Mouse (Mus musculus): ENCODE results near the gene Zbtb39.
A peak's percentile ranks its signal among the peaks of the same experiment; 100 is the strongest.

The Zbtb39 gene

DNA sequence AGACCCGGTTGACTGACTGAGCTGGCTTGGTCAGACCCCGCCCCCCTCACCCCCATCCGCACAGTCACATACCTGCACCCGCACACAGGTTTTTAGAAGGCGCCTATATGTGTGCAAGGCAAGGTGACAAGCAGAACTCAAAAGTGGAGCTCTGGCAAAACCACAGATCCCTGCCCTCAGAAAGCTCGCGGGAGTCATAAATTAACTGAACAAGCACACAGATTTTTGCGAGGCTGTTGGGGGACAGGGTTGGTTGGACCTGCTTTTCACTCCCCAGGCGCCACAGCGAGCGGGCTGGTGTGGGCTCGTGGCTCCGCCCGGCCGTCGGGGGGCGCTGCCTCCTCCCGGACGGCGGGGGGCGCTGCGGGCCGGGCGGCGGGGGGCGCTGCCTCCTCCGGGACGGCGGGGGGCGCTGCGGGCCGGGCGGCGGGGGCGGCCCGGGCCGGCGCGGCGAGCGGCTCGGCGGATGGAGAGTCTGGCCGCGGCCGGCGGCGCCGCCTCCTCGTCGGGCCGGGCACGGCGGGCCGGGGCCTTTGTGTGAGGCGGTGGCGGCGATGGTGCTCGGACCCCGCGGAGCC, at the start of gene Zbtb39:
Gene Zbtb39 (plus strand): TSS at position 456 of the 578 bp plus-strand sequence.
- DNase-seq, result peak; percentile 98

DNA sequence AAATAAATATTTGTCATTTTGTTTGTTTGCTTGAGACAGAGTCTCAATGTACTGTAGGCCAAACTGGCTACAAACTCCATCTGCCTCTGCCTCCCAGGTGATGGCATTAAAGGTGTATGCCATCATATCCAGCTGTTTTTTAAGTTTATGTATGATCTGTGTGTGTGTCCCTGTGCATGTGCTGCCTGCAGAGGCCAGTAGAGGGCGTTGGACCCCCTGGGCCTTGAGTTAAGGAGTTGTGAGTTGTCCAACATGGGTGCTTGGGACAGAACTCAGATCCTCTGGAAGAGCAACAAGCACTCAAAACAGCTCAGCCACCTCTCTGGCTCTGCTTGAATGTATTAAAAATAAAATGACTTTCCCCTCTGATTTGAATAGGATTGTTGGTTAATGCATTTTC, 48.3 kb upstream of the Zbtb39 start:
- DNase-seq, result no peak

DNA sequence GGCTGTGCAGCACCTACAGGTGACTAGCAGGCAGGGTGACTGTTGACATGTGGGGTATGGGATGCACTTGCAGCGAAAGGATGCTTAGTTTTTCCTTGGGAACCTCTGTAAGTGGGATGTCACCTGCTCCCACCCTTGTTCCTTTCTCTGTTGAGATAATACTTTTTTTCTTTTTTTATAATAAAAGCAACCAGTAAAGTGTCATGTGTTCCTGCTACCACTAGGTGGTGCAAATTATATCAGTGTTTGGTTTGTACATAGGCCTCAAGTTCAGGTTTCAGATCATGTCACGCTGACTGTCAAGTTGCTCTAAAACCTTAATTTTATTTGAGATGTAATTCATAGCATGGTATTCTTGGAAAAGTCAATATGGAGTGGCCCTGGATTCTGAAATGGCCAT, 44.7 kb upstream of the Zbtb39 start:
- no peak for DNase-seq

DNA sequence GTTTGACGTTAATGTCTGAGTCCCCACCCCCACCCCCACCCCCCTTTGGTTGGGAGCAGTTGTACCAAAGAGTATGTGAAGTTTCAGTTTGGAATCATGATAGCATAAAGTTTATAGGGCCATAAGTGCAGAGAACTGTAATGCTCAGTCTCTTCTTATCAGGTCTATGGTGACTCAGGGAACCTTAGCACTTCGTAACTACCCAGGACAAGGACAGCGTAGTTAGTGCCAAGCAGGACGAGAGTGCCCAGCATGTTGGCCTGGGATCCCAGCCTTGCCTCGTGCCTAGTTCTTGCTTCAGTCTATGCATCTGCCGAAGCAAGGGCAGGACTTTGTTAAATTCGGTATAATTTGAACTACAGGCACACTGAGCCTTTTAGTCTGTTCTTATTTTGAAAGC, 43.6 kb upstream of the Zbtb39 start:
- DNase-seq, result no peak

DNA sequence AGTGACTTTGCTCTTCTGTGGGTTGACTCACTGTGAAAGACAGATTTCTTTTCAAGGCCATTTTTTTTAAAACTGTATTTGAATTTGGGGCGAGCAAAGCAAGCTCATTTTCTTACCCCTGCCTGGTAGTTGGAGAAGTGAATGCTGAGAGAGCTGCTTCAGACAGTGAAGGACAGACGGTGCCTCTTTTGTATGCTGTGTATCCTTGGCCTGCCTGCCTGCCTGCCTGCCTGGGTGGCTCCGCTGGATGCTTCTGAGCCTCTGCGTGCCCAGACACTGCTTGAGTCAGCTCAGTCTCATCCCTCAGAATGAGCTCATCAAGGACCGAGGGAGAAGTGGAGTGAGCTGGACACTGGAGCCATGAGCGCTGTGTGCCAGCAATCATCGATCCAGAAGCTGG, 40.4 kb upstream of the Zbtb39 start:
- DNase-seq, result no peak

DNA sequence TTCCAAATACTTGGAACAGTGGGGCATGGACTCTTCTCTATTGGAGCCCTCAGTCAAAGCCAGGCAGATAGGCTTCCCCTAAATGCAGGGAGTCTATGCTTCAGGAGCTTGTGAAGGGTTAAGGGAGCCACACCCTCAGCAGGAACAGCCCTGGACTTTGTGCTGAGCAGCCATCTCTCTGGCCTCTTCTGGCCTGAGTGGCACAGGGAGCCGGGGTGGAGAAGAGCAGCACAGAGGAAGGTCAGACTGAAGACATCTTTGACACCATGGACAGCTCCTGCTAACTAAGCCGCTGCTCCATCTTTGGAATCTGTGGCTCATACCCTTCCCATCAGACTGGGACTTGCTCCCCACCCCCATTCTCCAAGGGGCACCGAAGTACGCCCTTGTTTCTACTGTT, 36.0 kb upstream of the Zbtb39 start:
- no peak for DNase-seq

DNA sequence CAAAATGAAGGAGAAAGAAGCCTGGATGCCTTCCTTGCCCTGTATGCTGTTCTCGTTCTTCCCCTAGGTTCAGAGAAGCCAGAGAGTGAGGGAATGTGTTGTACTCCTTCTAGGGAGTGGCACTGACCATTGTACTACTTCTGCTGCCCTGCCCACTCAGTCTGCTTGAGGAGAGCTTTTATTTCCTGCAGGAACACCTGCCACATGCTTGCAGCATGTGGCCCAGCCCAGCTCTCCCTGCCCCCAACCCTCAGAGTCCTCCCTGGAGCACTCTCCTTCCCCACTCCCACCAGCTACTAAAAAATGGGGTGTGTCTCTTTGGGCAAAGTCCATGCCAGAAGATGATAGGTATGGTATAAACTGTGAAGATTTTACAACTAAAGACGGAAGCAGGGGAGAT, 35.0 kb upstream of the Zbtb39 start:
- DNase-seq, result no peak

DNA sequence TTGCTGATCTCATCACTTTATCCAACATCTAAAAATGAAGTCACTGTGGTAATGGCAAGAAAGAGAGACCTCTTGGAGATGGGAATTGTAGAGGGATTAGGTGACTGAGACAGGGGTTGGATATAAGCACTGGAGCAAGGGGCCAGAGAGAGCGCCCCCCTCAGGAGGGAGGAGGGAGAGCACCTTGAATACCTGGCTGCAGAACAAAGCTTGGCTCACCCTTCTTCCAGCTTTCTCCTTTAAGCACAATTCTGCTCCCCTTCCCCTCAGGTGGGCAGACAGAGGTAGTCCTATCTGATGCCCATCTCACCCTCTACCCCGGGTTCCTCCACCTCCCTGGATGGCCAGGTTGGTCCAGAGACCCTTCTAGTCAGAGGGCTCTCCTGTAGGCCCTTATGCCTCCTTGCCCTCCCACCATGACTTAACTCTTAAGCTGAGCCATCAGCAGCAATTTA, 34.5 kb upstream of the Zbtb39 start, which contains the start of gene Myo1a:
Gene Myo1a (plus strand): TSS at position 405 of the 455 bp plus-strand sequence.
- DNase-seq, result no peak

DNA sequence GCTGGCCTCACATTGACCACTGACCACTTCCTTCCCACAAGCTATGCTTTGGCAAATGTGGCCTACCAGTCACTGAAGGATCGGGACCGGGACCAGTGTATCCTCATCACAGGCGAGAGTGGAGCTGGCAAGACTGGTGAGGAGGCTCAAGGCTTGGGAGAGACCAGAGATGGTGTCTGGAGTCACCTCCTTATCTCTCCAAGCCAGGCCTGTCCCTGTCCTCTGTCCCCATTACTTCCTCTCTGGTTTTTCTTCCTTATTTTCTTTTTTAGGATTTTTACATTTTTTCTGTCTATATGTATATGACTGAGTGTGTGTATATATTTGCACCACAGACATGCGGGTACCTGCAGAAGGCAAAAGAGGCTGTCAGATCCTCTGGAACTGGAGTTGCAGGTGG, 33.6 kb upstream of the Zbtb39 start:
- DNase-seq, result no peak

DNA sequence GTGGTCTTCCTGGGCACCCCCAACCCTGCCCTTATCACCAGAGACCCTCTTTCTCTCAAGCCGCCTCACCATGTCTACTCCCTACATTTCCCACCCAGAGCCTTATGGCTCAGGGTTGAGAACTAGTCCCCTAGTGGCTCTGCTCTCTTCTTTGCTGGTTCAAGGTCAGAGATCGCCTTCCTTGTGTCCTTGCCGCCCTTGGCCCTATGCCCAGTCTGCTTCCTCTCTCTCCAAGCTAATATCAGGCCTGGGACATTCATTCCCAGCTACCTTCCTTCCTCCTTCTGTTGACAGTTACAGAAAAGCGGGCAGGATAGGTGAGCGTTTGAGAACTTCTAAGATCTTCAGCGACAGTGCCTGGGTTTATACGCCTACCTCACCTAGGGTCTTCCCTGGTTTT, 31.6 kb upstream of the Zbtb39 start:
- DNase-seq, result no peak

DNA sequence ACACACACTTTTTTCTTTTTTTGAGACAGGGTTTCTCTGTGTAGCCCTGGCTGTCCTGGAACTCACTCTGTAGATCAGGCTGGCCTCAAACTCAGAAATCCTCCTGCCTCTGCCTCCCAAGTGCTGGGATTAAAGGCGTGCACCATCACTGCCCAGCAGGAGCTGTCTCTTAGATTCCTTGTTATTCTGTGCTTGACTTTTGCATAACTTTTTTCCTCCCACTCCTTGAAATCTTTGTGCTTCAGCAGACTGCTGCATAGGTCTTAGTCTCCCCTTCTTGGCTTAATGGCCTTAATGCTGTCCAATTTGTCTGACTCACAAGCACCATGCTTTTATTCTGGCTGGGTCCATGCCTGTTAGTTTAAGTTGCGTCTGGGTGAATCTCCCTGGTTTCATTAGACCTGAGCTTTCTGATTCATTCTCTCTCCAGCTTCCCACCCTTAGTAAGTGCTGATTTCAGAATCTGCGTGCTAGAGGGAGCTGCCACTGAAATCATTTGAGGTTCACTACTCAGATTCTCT, 30.4 kb upstream of the Zbtb39 start:
- no peak for DNase-seq

DNA sequence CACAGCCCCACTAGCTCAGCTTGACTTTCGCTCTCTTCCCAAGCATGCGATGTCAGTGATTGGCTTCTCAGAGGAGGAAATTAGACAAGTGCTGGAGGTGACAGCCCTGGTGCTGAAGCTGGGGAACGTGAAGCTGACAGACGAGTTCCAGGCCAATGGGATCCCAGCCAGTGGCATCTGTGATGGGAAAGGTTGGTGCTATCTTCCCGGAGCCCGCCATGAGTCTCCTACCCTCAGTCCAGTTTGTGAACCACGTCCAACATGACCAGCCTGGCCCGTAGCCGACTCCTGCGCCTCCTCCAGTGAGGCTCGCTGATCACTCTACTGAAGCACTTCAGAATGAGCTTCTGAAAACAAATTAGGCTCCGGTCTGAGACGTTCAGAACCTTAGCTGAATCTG, 29.0 kb upstream of the Zbtb39 start:
- DNase-seq, result no peak

DNA sequence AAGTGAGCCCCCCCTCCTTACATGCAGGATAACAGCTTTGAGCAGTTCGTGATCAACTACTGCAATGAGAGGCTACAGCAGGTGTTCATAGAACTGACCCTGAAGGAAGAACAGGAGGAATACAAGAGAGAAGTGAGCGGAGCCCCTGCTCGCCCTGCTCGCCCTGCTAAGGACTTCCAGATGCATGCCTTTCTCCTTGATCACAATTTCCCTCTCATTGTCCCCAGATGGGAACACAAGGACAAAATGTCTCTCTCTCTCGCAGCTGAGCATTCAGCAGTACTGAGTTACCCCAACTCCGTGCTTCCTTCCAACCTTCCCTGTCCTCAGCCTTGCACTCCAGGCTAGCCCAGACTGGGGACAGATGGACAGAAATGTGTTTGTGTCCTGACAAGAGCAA, 26.6 kb upstream of the Zbtb39 start:
- no peak for DNase-seq

DNA sequence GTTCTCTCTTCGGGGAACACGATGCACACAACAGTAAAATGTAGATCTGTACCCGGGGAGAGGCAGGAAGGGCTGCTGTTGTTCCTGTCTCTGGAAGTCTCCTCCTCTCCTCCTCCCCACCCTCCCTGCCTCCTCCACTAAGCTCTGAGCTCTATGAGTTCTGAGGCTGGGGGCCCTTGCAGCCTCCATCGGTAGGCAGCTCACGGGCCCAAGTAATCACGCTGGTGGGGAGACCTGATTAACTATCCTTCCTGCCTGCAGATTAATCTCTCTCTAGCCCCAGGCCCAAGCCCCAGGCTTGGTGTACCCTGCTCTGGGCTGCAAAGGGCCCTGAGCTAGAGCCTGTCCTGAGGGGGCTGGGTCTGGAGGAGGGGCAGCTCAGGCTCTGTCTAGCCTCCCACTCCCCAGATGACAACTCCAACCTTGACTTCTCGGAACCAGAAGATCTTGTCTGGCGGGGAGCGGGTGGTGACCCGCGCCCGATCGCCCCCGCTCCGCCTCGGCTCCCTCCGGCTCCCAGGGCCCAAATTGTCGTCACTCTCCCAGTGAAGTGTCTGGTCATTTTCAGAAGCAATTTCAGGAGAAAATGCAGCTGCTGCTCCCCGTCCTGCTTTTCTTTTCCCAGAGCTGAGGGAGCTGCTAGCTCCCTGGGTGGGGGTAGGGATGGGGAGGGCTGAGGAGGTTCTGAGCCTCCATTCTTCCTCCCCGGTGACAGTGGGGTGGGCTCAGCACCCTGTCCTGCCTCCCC, 17.5 kb upstream of the Zbtb39 start:
- peak; percentile 95 for DNase-seq

DNA sequence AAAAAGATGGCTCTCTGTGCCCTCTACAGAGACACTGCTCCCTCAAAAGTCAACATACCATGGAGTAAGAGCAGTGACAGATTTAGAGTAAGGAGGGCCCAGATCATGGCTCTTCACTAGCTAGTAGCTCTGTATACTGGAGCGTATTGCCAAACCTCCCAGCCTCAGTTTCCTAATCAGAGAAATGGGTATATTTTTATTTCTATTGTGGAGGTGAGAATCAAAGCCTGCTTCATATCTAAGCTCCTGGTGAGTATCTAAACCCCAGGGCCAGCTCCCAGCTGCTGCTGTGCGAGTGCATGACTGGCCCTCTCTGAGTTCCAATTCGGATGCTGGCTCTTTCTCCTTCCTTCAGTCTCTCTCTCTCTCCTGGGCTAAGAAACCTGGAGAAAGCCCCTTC, 15.2 kb upstream of the Zbtb39 start, which contains the start of gene Tac2:
Gene Tac2 (plus strand): TSS at position 301 of the 400 bp plus-strand sequence.
- no peak for DNase-seq

DNA sequence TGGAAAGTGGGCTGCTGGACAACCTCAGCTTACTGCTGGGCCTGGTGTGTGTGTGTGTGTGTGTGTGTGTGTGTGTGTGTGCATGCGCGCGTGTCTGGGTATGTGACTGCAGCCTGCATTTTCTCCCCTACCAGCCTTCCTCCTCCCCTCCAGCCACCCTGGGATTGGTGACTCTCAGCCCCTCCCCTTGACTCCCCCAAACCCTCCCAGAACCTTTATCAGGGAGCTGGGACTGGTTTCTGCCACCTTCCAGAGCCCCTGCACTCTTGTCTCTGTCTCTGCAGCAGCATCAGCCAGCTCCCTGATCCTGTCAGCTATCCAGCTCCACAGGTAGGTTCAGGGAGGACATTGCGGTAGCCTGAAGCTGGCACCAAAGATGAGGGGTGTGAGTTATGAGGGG, 14.2 kb upstream of the Zbtb39 start:
- DNase-seq, result no peak

DNA sequence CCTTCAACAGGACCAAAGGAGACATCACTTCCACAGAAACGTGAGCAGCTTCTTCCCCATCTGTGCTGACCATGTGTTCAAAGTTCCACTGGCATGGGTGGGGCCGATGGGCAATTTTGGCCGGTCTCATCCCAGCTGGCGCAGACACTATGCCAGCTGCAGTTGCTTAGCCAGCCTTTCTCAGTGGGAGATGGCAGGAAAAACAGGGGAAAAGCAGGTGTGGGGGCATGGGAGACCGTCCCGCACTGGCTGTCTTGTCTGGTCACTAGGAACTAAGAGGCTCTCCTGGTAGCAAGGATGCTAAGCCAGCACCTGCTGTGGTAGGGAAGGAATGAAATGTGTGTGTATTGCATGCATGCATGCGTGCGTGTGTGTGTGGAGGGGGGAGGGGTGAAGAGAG, 10.9 kb upstream of the Zbtb39 start:
- no peak for DNase-seq

DNA sequence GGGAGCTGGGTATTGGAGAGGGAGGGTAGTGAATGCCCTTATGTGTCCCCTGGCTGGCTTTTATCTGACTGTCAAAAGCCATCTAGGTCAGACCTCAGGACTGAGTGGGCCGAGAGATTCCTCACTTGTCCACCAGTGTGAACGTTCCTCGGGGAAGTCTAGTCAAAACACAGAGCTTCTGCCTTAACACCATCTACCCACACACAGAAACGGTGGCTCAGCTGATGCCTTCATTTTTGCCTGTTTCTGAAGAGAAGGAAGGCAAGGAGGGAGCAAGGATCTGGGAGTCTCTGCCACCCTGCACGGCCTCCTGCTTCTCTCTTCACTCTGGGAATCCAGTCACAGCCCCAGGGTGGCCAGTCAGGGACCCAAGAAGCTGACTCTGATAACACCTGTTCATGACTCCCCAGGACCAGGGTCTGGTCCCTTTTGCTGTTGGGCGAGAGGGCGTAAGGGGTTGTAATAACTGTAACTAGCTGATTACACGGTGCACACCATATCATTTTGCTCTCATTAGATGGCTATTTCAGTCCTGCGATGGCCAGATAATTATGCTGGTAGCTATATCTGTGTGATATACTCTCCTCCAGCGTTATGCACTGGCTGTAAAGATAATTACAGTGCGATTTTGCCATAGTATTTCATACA, 8.9 kb upstream of the Zbtb39 start:
- no peak for DNase-seq

DNA sequence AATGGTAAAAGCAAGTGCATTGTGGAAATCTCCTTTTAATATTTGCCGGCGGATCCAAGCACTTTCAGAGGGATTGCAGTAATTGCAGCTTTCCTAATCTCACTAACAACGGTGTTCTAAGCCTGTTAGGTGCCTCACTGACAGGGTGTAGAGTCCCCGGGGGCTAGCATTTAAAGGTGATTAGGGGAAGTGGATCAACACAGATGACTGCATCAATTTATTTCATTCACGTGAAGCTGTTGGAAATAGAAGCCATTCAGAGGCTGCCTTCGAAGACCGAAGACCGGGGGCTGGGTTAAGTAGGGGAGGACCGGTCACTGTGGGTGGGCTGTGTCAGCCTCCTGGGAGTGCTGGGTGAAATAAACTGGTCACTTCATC, 8.4 kb upstream of the Zbtb39 start:
- DNase-seq, result no peak

DNA sequence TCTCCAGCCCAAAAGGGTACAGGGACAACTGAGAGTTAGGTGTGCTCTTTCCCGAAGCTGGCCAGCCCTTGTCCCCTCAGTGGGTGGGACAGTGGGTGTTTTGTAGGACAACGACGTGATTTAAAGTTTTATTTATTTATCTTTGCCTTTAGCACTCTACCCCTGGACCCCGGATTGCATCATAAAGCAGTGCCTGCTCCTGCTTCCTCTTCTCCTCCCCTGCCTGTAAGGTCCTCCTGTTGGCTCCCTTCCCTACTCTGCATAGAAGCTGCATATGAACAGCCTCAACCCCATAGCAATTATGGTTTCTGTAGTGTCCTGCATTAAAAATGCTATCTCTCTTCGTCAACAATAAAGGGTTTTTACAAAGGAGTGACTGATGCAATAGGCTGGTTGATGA, 7.9 kb upstream of the Zbtb39 start:
- DNase-seq, result no peak

DNA sequence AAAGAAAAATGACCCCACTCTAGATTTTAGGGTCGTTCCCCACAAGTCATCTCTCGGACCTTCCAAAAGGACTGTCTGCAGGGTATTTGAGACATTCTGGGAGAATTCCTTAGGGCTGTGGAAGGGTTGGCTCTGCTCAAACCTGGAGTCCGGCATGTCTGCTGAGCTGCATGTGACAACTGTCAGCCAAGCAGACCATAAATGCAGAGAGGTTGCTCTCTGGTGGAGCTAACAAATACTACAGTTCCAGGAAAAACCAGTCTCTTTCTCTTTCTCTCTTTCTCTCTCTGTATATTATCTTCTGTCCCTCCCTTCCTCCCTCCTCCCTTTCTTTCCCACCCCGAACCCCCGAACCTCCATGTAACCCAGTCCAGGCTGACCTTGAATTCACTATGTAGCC, 4.9 kb upstream of the Zbtb39 start:
- no peak for DNase-seq

DNA sequence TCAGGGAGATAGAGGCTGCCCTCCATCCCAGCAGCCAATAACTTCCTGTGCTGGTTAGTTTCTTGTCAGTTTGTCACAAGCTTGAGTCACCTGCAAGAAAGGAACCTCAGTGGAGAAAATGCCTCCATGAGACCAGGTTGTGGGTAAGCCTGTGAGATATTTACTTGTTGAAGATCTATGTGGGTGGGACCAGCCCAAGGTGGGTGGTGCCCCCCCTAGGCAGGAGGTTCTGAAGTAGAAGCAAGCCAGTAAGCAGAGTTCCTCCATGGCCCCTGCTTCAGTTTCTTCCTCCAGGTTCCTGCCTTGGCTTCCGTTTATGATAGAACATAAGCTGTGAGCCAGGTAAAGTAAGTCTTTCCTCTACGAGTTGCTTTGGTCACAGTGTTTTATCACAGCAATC, 3.1 kb upstream of the Zbtb39 start:
- peak; percentile 85 for DNase-seq

DNA sequence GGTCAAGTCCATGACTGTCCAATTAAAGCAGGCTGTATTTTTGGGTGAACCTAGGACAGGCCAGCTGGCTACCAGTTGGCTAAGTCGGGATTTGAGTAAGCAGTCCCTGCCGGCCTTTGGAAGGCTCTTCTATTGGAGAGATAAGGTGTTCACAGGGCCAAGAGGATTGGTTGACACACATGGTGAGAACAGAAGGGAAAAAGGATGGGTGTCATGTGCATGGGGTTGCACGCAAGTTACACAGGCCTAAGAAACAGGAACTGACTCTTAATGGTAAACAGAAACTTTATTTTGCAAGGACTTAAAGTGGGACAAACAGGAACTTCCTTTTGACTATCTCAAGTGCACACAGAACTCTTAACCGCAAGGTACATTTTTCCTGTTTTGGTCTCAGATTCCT, 2.4 kb upstream of the Zbtb39 start:
- DNase-seq, result peak; percentile 91

DNA sequence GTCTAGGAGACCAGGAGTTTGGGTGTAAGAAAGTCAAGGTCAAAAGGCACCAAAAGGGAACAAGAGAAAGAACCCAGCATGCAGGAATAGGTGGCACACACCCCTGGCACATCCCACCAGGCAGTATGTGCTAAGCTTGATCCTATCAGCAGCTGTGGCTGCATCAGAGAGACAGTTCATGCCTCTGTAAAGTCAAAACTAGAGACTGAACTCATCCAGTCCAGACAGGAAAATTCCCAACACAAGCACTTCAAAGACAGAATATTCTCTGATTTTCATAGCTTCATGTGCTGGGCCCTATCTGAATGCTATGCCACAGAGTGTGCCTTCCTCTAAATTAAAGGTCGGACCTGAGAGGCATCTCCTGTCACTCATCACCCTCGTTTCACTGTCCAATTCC, 1.8 kb upstream of the Zbtb39 start:
- no peak for DNase-seq

All from heart, adult 11 months (tissue).